Mouse (Mus musculus) CH12.LX (cell line): Measurements from ENCODE around the gene Tmem97.

Experiments
- CHD2 ChIP-seq: IDR thresholded peaks from 2 replicates; pipeline ENCODE4 v1.6.1; 2011; ENCODE audit warnings: low read length, improper control_type of control experiment
- CTCF ChIP-seq, 2 experiments: IDR thresholded peaks in 1 of 2; conservative IDR thresholded peaks in 1 of 2; 2 replicates each; pipeline ENCODE4 v1.5.1; 2011 to 2012; ENCODE audit warnings: low read depth in 2 of 2, low read length in 2 of 2, improper control_type of control experiment in 1 of 2, inconsistent platforms in 1 of 2, mild to moderate bottlenecking in 1 of 2, moderate library complexity in 1 of 2
- EP300 ChIP-seq: IDR thresholded peaks from 2 replicates; pipeline ENCODE4 v1.6.1; 2011; ENCODE audit warnings: low read length, improper control_type of control experiment
- MAX ChIP-seq: IDR thresholded peaks from 2 replicates; pipeline ENCODE4 v1.6.1; 2011; ENCODE audit warnings: low read length, improper control_type of control experiment
- MEF2A ChIP-seq: IDR thresholded peaks from 2 replicates; pipeline ENCODE4 v1.6.1; 2014; ENCODE audit warnings: low read depth, mild to moderate bottlenecking, inconsistent platforms, low read length, improper control_type of control experiment, borderline replicate concordance
- POLR2A ChIP-seq: IDR thresholded peaks from 2 replicates; pipeline ENCODE4 v1.6.1; 2011; ENCODE audit warnings: low read depth, mild to moderate bottlenecking, improper control_type of control experiment, low read length
- POLR2AphosphoS2 ChIP-seq: IDR thresholded peaks from 2 replicates; pipeline ENCODE4 v1.6.1; 2011; ENCODE audit warnings: low read depth, low read length, improper control_type of control experiment
- ZNF384 ChIP-seq: IDR thresholded peaks from 2 replicates; pipeline ENCODE4 v1.6.1; 2012; ENCODE audit warnings: low read depth, low read length, improper control_type of control experiment, inconsistent platforms

- no peak for TF ChIP-seq MAX
- no peak for TF ChIP-seq ZNF384
- no peak for TF ChIP-seq POLR2AphosphoS2
- TF ChIP-seq POLR2A = no peak
- no peak for TF ChIP-seq EP300
- no peak for TF ChIP-seq CTCF (conservative IDR thresholded peaks at IDR 0.05 in 1 of 2, IDR thresholded peaks at IDR 0.05 in 1 of 2; ENCODE audit: low read depth in 2 of 2, low read length in 2 of 2)
- no peak for TF ChIP-seq MEF2A
- TF ChIP-seq CHD2 = no peak
These were observed 5.4 kb downstream of the Tmem97 start for GRCm38 (mm10) chr11:78545181-78545580.
